Mouse (Mus musculus) embryo, embryonic 11.5 days (tissue): Measurements from ENCODE around the gene Sun1.

ENCODE experiments used
- DNase-seq: peaks from one replicate; pipeline ENCODE4 v3.0.0-alpha.2; 2012; ENCODE audit warnings: low read depth, low spot score

The Sun1 gene

DNA sequence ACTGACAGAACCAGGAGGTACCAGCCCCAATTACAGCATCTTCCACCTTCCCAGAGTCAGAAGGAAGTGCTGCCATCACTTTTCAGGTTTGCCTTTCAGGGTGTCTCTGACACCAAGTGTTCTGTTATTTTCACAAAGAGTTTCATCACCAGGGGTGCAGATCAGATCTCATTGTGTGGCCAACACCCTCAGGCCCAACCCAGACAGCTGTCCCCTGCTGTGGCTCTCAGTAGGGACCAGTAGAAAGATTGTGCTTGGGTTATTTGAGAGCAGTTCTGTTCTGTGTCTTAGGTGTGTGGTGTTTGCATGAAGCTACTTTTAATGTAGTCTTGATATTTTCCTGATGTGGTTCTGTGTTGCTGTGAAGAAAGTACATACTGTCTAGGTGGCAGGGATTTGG is 7.7 kb downstream of the Sun1 start:
- no peak for DNase-seq

DNA sequence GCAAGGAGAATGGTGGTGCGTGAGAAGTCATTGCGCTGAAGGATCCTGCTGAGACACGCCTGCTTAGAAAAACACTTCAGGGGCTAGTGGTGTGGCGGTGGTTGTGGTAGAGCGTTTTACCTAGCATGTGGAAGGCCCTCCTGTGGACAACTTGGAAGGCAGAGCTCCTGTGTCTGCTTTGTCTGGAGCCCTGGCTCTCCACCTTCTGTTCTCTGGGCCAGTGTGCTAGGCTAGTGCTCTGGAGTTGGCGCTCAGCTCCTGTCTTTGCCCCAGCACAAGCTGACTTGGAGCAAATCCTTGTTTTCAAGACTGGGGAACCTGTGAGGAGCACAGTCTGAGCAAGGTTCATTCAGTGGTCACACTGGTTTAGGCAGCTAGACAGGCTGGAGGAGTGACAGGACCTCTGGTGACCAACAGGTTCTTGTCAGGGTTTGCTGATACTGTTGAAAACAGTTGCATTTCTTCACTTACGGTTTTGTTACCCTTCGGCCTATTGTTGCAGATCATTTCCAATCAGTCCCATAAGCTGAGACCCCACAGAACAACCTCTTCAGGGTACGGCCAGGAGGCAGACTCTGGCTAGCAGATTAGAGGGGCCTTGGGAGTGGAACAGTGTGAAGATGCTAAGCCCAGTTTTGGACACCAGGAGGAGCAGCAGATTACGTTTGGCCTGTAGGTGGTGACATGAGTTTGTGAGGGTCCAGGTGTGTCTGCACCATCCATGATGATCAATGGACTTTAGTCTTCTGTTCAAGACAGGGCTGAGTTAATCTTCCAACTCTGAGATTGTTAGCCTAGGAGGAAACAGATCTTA is 8.6 kb downstream of the Sun1 start:
- no peak for DNase-seq

DNA sequence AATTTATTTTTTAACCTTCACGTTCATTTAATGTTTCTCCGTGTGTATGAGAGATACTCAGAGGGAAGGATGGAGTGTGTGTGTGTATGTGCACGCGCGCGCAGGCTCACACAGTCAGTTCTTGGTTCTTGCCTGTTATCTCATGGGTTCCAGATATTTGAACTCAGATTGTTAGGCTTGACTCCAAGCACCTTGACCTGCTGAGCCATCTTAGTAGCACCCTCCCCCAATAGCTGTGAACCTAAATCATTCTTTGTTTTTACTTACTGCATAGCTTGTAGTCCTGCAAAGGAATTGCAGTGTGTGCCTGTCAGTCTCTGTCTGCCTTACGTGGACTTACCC is 9.2 kb downstream of the Sun1 start:
- DNase-seq = no peak

DNA sequence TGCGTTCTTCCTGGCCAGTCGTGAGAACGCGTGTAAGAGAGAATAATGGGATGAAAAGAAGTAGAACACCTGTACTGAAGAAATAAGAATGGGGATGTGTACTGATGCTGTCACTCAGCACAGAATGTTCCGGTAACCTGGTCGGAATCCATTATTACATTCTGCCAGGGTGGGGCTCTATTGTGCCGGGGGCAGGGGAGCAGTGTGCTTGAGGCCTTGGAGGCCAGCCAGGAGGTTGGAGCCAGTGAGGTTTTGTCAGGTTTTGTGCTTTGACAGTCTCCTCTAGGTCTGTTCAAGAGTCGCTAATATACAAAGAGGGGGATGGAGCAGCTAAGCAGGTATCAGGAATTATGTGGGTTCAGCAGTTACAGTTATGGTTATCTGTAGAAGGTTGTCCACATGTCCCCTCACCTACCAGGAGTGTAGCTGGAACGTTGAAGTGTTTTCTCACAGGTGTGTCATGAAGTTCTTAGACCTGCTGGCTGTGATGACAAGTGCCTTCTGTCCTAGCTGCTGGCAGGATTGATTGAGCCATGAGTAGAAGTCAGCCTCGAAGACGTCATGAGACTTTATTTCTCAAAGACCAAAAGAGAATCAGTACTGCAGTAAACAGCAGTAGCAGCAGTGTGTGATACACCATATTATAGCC is 11.4 kb downstream of the Sun1 start:
- DNase-seq = no peak

DNA sequence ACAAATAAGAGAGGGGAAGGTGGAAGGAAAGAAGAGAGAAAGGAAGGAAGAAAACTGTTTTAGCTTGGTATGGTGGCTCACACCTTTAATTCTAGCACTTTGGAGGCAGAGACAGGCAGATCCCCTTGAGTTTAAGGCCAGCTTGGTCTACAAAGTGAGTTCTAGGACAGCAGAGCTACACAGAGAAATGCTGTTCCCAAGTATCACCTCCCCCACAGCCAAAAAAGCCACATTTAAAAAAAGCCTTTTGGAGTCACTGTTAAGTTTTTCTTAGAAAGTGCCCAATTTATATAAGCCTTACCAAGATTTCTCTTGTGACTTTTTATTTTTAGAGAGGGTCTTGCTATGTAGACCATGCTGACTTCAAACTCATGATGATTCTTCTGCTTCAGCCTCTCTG is 13.9 kb downstream of the Sun1 start:
- no peak for DNase-seq

DNA sequence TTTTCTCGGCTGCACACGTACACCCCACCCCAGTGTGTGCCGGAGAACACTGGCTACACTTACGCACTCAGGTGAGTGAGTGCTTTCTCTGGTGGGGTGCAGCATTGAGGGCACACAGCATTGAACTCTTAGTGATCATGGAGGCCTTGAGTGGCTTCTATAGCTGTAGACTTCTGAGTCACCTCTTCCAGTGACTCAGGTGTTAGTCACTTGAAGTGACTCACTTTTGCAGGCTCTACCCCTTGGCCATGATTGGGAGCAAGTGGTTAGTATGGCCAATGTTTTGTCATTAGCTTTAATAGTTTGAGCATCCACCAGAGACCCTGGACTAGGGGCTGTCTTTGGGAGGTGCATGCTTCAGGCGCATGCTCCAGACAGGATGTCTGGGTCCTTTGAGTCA is 14.7 kb downstream of the Sun1 start:
- no peak for DNase-seq

DNA sequence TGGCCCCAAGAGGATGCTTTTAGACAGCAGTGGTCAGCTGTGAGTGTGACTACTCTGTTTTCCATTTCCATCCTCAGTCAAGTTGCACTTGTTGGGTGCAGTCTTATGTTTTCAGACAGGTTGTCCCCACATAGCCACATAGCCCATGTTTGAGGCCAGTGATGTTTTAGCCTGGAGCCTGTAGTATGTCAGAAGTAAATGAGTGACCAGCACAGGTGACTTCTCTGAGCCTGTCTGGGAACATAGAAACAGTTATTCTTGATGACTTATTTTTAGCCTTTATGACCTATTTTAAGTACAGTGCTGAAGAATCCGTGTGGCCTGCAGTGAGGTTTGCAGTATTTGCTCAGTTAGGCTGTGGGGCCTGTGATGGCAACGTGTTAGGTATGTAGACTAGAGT is 15.7 kb downstream of the Sun1 start:
- DNase-seq = no peak

DNA sequence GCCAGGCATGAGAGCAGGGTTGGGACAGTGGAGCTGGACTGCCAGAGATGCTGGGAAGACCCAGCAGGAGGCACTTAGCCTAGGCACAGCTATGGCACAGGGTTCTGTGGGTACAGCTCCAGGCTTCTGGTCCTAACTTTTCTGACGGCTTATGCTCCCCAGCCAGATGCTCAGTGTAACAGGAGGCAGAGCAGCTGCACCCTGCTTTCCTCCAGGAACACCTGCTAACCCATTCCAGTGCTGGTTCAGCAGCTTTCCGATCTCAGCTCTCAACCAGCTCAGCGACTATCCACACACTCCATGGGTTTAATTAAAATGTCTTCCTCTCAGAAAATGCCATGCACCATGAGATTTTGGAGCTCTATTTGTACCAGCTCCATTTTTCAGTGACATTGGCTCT is 16.3 kb downstream of the Sun1 start:
- no peak for DNase-seq

DNA sequence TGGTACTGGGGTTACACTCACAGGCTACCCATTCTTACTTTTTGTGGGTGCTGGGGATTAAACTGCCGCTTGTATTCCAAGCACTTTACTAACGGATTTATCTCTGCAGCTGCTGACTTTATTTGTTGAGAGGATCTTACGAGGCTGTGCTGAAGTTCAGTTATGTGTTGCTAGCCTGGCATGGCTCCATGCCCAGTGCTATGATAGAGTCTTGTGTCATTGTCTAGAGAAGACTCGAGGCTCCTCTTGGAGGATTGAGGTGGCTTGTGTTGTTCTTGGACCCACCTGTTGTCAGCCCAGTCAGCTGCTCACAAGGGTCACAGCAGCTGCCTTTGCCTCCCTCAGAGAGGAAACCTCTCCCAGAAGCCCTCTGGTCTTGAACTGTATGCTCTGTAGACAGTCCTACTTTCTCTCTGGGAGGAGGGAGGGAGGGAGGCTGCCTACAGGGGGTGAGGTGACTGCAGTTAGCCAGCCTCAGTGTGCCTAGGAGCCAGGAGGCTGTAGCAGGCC is 19.6 kb downstream of the Sun1 start:
- no peak for DNase-seq

DNA sequence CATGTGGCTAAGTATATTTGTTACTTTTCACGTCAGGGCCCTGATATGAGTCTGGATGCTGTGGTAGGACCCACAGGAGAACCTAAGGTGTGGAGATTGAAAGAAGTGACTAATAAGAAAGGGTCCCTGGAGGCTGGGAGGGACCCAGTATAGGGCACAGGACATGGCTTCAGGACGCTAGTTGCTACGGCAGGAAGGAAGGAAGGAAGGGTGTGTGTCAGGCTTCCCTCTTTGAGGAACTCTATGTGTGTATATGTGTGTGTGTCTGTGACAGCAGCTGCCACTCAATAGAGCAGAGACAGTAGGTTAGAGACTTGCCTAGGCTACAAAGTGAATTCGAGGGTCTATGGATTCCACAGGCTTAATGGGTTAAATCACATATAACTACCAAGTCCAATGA is 20.2 kb downstream of the Sun1 start:
- no peak for DNase-seq

DNA sequence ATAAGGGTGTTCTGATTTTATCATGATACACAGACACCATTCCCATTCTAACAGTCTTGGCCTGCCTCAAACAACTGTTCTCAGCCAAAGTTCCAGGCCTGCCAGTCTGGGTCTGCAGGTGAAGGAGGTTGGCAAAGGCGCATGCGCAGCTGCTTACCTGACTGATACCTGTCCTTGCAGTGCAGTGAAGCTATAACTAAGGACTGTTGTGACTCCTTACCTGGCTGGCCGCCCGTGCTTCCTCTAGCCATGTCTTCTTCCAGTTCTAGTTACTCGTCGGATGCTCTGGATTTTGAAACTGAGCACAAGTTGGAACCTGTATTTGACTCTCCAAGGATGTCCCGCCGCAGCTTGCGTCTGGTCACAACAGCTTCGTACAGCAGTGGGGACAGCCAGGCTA is 22.9 kb downstream of the Sun1 start:
- DNase-seq = no peak

DNA sequence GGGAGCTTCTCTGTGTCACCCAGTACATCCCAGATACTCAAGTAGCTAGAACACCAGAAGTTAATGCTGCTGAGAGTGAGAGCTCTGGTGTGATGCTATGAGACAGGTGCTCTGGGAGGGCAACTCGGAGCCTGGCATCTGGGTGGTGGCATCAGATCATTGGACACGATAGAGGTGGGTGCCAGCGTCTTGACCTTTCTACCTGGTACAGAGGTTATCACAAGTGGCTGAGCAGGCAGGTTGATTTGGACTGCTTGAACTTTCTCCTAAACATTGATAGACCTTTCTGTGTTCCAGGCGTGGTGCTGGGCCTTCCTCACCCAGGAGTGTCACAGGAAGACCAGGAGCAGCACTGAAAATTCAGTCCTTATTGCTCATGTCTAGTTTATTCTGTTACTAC is 26.8 kb downstream of the Sun1 start:
- DNase-seq = no peak

DNA sequence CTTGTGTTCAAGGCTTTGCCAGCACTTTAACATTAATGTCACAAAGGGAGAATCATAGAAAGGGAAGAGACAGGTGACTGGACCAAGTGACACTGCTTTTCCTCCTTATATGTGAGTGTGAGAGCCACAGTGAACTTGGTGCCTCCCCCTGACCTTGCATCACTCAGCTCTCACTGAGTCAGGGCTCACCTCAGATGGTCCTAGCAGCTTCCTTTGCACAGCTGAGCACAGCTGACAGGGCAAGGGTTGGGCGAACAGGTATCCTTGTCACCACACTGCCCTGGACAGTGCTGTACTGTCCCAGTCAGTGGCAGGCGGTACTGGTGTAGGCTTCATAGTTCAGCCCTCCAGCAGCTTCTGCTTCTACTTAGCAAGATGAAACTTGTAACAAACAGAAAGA is 27.2 kb downstream of the Sun1 start:
- no peak for DNase-seq

DNA sequence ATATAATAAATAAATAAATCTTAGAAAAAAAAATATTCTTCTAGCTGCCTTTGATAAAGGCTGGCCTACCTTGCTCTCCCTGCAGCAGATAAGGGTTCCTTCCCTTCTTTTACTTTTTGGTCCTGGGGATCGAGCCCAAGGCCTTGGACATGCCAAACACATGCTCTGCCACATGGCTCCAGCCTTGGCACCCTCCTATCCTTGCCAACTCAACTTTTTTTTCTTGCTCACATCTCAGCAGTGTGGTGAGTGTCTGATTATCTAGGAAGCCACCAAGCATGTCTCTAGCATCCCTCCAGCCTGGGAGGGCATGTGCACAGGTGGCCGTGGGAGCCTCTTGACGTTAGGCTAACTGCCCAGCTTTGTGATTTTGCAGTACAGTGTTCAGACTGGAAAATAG is 27.9 kb downstream of the Sun1 start:
- DNase-seq = no peak

DNA sequence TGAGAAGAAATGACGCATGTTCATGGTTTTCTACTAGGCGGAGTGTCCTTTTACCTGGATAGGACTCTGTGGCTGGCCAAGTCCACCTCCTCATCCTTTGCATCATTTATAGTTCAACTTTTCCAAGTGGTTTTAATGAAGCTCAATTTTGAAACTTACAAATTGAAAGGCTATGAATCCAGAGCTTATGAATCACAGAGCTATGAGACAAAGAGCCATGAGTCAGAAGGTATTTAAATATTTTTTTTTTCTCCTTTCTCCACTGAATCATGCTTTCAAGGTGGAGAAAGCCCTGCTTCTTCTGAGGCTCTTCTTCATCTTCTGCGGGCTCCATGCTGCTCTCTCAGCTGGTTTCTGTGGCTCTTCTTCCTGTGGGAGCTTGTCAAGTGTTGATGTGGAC is 29.3 kb downstream of the Sun1 start:
- DNase-seq = no peak

DNA sequence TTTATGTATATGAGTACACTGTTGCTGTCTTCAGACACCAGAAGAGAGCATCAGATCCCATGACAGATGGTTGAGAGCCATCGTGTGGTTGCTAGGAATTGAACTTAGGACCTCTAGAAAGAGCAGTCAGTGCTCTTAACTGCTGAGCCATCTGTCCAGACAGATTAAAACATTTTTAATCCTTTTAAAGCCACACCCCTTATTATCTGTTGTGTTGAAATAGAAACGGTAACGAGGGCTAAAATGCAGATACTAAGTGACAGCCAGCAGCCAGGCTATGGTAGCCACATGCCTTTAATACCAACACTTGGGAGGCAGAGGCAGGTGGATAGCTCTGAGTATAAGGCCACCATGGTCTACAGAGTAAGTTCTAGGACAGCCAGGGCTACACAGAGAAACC is 31.6 kb downstream of the Sun1 start:
- no peak for DNase-seq

DNA sequence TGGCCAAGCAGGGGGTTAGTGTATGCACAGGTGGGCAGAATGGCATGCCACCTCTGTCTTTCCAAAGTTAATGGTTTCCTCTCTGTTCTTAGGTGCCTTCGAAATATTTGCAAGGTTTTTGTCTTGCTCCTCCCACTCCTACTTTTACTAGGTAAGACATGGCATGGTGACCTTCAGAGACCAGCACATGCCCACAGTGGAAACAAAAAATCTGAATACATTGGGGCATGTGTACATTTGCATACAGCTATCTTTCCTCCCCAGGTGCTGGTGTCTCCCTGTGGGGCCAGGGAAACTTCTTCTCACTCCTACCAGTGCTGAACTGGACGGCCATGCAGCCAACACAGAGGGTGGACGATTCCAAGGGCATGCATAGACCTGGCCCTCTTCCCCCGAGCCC is 34.0 kb downstream of the Sun1 start:
- no peak for DNase-seq

DNA sequence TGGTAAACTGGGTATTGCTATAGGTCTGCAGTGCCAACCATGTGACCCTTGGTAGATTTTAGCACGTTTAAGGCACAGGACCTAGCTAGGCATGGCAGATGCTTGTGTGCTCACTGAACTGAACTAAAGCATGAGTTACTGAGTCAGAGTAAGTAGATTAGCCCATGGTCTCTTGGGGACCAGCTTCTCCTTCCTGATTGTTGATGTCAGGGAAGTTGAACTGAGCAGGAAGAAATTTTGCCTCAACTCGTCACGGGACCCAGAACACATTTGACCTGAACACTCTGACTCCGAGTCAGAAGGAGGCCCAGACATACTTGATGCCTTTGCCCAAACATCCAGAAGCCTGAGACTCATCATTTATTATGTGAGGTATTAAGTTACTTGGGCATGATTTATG is 37.0 kb downstream of the Sun1 start:
- no peak for DNase-seq

DNA sequence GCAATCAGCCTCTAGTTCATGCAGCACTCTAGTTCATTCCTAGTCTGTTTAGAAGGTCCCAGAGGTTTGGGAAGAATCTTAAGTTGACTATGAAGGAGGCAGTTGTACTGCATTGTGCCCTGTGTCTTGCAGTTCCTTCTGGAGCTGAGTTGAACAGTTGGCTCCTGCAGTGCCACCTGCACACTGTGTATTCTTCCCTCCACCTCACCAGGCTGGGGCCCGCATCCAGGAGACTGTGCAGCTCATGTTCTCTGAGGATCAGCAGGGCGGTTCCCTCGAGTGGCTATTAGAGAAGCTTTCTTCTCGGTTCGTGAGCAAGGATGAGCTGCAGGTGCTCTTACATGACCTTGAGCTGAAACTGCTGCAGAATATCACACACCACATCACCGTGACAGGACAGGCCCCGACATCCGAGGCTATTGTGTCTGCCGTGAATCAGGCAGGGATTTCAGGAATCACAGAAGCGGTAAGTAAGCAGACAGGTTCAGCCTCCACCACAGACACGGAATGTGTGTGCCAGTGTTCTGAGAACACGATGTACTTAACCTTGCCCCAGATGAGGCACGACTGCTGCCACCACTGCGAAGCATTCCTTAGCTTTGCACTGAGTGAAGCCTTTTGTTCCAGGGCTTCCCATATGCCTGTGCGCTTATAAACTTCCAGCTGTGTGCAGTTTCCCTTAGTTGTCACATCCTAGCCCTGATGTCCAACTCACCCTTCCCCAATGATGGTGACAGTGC is 40.8 kb downstream of the Sun1 start:
- DNase-seq = no peak

DNA sequence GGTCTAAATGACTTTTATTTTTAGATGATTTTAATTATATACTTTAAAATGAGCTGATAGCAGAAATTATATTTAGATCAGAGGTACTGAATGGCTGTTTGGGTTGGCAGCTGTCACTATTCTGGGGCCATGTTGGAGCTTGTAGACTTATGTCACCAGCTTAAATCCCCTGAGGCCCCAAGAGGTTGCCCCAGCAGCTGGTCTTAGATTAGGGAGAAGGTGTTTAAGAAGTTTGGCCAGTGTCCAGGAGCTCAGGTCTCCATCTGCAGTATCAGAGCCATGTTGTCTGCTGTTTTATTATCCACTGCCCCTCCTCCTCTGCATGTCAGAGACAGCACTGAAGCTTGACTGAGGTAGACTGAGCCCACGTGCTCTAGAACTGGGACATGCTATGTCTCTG is 42.9 kb downstream of the Sun1 start:
- no peak for DNase-seq

DNA sequence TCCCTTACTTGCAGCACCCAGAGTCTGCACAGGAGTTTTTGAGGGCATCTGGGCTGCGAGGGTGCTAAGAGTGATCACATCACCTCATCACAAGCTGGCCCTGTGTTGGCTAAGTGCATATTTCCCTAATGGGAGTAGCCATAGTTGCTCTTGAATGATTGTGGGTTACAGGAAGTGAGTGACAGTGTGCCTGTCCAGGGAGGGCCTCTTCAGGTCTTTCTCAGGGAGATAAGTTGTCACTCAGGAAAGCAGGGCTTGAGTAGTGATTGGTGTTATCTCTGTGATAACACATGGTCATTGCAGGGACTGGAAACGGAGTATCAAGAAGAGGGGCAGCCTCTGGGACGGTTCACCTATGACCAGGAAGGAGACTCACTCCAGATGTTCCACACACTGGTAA is 47.3 kb downstream of the Sun1 start:
- no peak for DNase-seq

DNA sequence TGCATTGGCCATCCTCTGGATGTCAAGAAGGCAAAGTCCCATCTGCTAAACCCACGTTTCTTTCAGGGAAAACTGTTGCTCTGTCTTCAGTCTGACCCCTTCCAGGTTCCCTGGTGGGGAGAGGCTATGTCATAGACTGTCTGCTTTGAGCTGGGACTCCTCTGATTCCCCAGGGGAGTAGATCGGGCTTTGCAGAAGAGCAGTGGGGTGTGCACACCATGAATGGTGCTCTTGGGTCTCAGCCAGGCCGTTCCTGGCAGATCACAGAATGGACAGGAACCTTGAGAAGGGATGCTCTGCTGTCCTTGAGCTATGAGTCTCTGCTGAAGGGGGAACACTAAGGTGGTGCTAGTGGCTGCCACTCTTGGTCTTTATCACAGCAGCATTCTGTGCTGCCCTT is 48.4 kb downstream of the Sun1 start:
- no peak for DNase-seq

DNA sequence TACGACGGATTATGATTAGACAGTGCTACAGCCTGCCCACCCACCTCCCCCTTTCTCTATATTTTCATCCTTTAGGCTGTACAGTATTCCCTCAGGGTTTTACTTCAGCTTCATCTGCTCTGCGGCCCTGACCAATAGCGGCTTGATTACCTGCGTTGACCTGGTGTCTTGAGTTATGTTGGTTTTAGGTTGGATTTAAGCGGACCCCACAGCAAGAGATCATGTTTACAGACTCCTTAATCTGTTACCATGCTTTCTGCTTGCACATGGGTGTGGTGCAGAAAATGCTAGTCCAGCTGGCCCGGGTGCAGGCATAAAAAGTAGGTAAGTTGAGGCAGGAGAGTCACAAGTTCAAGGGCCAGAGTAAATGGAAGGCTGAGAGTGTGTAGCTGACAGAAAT is 50.8 kb downstream of the Sun1 start:
- no peak for DNase-seq
